Mouse (Mus musculus) CH12.LX (cell line): ENCODE measurements around the gene Vmn1r85. TPM values are rescaled to one million over a fixed set of nuclear protein-coding genes. Genes with fewer than 3 reads are reported as not detected.

Experiments used
- DNase-seq: peaks from one replicate; pipeline ENCODE4 v3.0.0-alpha.2; 2013; ENCODE audit errors: extremely low read depth
- H3K27ac ChIP-seq: 2 replicates; pipeline ENCODE4 v1.5.1; 2012; ENCODE audit warnings: low read depth, mild to moderate bottlenecking, control low read depth, moderate library complexity; ENCODE audit not compliant: insufficient read depth
- H3K27me3 ChIP-seq: replicated peaks from 2 replicates; pipeline ENCODE3; 2012; ENCODE audit warnings: inconsistent platforms
- H3K36me3 ChIP-seq, 2 experiments: replicated peaks in 1 of 2; 2 replicates each; pipeline versions ENCODE3 to v1.6.1; 2012; ENCODE audit warnings: inconsistent platforms in 1 of 2, low read length in 1 of 2, mild to moderate bottlenecking in 1 of 2, mixed read lengths in 1 of 2, moderate library complexity in 1 of 2; ENCODE audit not compliant: control insufficient read depth in 1 of 2, insufficient read depth in 1 of 2
- H3K4me1 ChIP-seq, 2 experiments: 2 replicates each; pipeline ENCODE4 v1.6.1; 2012; ENCODE audit warnings: inconsistent platforms in 1 of 2, moderate library complexity in 1 of 2; ENCODE audit not compliant: insufficient read depth in 2 of 2, control insufficient read depth in 1 of 2
- H3K4me2 ChIP-seq: 2 replicates; pipeline ENCODE4 v1.6.1; 2012; ENCODE audit warnings: low read depth, mild to moderate bottlenecking, control low read depth; ENCODE audit not compliant: poor library complexity, insufficient read depth, severe bottlenecking
- H3K4me3 ChIP-seq, 3 experiments: fragments of 150-350 bp in 1 of 3; sonication (generic) in 1 of 3; replicated peaks in 1 of 3; 2 replicates each; pipeline versions ENCODE3 to v1.5.1; 2011 to 2012; ENCODE audit warnings: low read depth in 2 of 3, low read length in 2 of 3, mild to moderate bottlenecking in 2 of 3, moderate library complexity in 2 of 3, control low read depth in 1 of 3, improper control_type of control experiment in 1 of 3, inconsistent platforms in 1 of 3, mixed read lengths in 1 of 3; ENCODE audit not compliant: poor library complexity in 1 of 3
- H3K79me2 ChIP-seq: replicated peaks from 2 replicates; pipeline ENCODE4 v1.6.1; 2012; ENCODE audit warnings: mild to moderate bottlenecking, moderate library complexity; ENCODE audit not compliant: control insufficient read depth, poor library complexity, insufficient read depth, severe bottlenecking; ENCODE audit errors: extremely low read depth
- H3K9ac ChIP-seq: 2 replicates; pipeline ENCODE4 v1.6.1; 2012; ENCODE audit warnings: low read depth, mild to moderate bottlenecking, control low read depth, moderate library complexity; ENCODE audit not compliant: insufficient read depth
- H3K9me3 ChIP-seq: replicated peaks from 2 replicates; pipeline ENCODE3; 2012; ENCODE audit warnings: low read length, inconsistent platforms, mixed read lengths
- CHD2 ChIP-seq: IDR thresholded peaks from 2 replicates; pipeline ENCODE4 v1.6.1; 2011; ENCODE audit warnings: low read length, improper control_type of control experiment
- E2F4 ChIP-seq: IDR thresholded peaks from 2 replicates; pipeline ENCODE4 v1.6.1; 2011; ENCODE audit warnings: low read depth, low read length, improper control_type of control experiment; ENCODE audit not compliant: insufficient replicate concordance
- EP300 ChIP-seq: IDR thresholded peaks from 2 replicates; pipeline ENCODE4 v1.6.1; 2011; ENCODE audit warnings: low read length, improper control_type of control experiment
- ETS1 ChIP-seq: conservative IDR thresholded peaks from 2 replicates; pipeline ENCODE4 v1.6.1; 2012; ENCODE audit warnings: low read depth, mild to moderate bottlenecking, inconsistent platforms, low read length, improper control_type of control experiment, moderate library complexity
- HCFC1 ChIP-seq: IDR thresholded peaks from 2 replicates; pipeline ENCODE4 v1.6.1; 2012; ENCODE audit warnings: low read depth, mild to moderate bottlenecking, inconsistent platforms, low read length, improper control_type of control experiment
- IRF4 ChIP-seq: IDR thresholded peaks from 2 replicates; pipeline ENCODE4 v1.6.1; 2014; ENCODE audit warnings: low read depth, mild to moderate bottlenecking, inconsistent platforms, low read length, improper control_type of control experiment
- JUND ChIP-seq: conservative IDR thresholded peaks from 2 replicates; pipeline ENCODE4 v1.6.1; 2011; ENCODE audit warnings: low read depth, low read length, improper control_type of control experiment
- KAT2A ChIP-seq: IDR thresholded peaks from 2 replicates; pipeline ENCODE4 v1.6.1; 2012; ENCODE audit warnings: low read length, improper control_type of control experiment, inconsistent platforms; ENCODE audit not compliant: insufficient replicate concordance
- MAZ ChIP-seq: IDR thresholded peaks from 2 replicates; pipeline ENCODE4 v1.6.1; 2012; ENCODE audit warnings: low read depth, mild to moderate bottlenecking, inconsistent platforms, low read length, improper control_type of control experiment, moderate library complexity
- MEF2A ChIP-seq: IDR thresholded peaks from 2 replicates; pipeline ENCODE4 v1.6.1; 2014; ENCODE audit warnings: low read depth, mild to moderate bottlenecking, inconsistent platforms, low read length, improper control_type of control experiment, borderline replicate concordance
- MXI1 ChIP-seq: IDR thresholded peaks from 2 replicates; pipeline ENCODE4 v1.6.1; 2011; ENCODE audit warnings: mild to moderate bottlenecking, low read depth, low read length, improper control_type of control experiment
- MYC ChIP-seq: IDR thresholded peaks from 2 replicates; pipeline ENCODE4 v1.6.1; 2011; ENCODE audit warnings: low read depth, mild to moderate bottlenecking, improper control_type of control experiment, low read length
- NELFE ChIP-seq: IDR thresholded peaks from 2 replicates; pipeline ENCODE4 v1.6.1; 2011; ENCODE audit warnings: low read depth, low read length, improper control_type of control experiment
- PAX5 ChIP-seq: IDR thresholded peaks from 2 replicates; pipeline ENCODE4 v1.6.1; 2012; ENCODE audit warnings: low read length, inconsistent platforms, mixed read lengths
- POLR2AphosphoS2 ChIP-seq: IDR thresholded peaks from 2 replicates; pipeline ENCODE4 v1.6.1; 2011; ENCODE audit warnings: low read depth, low read length, improper control_type of control experiment
- SIN3A ChIP-seq: IDR thresholded peaks from 2 replicates; pipeline ENCODE4 v1.6.1; 2012; ENCODE audit warnings: low read length, improper control_type of control experiment, inconsistent platforms
- SMC3 ChIP-seq: IDR thresholded peaks from 2 replicates; pipeline ENCODE4 v1.6.1; 2011; ENCODE audit warnings: low read depth, low read length, improper control_type of control experiment
- TBP ChIP-seq: conservative IDR thresholded peaks from 2 replicates; pipeline ENCODE4 v1.6.1; 2011; ENCODE audit warnings: low read depth, low read length, improper control_type of control experiment
- TCF12 ChIP-seq: IDR thresholded peaks from 2 replicates; pipeline ENCODE4 v1.6.1; 2014; ENCODE audit warnings: low read depth, mild to moderate bottlenecking, inconsistent platforms, low read length, improper control_type of control experiment
- USF1 ChIP-seq: IDR thresholded peaks from 2 replicates; pipeline ENCODE4 v1.6.1; 2014; ENCODE audit warnings: low read depth, mild to moderate bottlenecking, inconsistent platforms, low read length, improper control_type of control experiment
- USF2 ChIP-seq: conservative IDR thresholded peaks from 2 replicates; pipeline ENCODE4 v1.6.1; 2011; ENCODE audit warnings: low read depth, low read length, improper control_type of control experiment
- ZMIZ1 ChIP-seq: IDR thresholded peaks from 2 replicates; pipeline ENCODE4 v1.6.1; 2012; ENCODE audit warnings: low read depth, mild to moderate bottlenecking, inconsistent platforms, low read length, improper control_type of control experiment
- dilution Hi-C: fragments of 300-500 bp; cut with MboI; formaldehyde crosslinking; loops from 2 replicates; pipeline ENCODE4 v1.14.3; 2020; ENCODE audit warnings: low sequenced_read_pairs; ENCODE audit not compliant: extremely low pct_unique_long_range_greater_than_20kb, extremely low pct_ligation_motif_present
- in situ Hi-C: fragments of 300-500 bp; cut with MboI; formaldehyde crosslinking; loops from 3 replicates; pipeline ENCODE4 v1.14.3; 2019; ENCODE audit warnings: low sequenced_read_pairs, low pct_ligation_motif_present, low pct_unique_long_range_greater_than_20kb, mixed read lengths
- polyA plus RNA-seq: library from polyadenylated mRNA; unstranded; fragments of >175 nt; gene quantifications from 2 replicates; pipeline ENCODE4 v1.2.1, GENCODE M21; 2012; ENCODE audit warnings: low read depth; ENCODE audit not compliant: insufficient read length
- total RNA-seq, 2 experiments: library from RNA; depleted of rRNA; stranded (reverse); fragments of 300-350 nt in 1 of 2; fragments of >200 nt in 1 of 2; gene quantifications; 2 replicates each; pipeline ENCODE4 v1.2.3; 2012 to 2014

Vmn1r85 gene
- total and polyA plus RNA-seq, 3 experiments = not detected

GRCm38 (mm10) chr7:13054287-13055010, 40.5 kb downstream of the Vmn1r85 start, which contains the start of gene Mzf1 (continued):
- peak; percentile 89 for TF ChIP-seq HCFC1
- TF ChIP-seq MEF2A = no peak
- TF ChIP-seq JUND = no peak
- TF ChIP-seq EP300 = no peak
- peak; percentile 90; the same call in 1 of the 2 replicates for TF ChIP-seq SIN3A
- no peak for TF ChIP-seq POLR2AphosphoS2
- TF ChIP-seq NELFE = peak; percentile 44; the same call in 1 of the 2 replicates
- TF ChIP-seq MYC = peak; percentile 44; the same call in 1 of the 2 replicates
- TF ChIP-seq MXI1 = peak; percentile 92
- peak; percentile 96 for TF ChIP-seq CHD2
- TF ChIP-seq PAX5 = no peak

DNA sequence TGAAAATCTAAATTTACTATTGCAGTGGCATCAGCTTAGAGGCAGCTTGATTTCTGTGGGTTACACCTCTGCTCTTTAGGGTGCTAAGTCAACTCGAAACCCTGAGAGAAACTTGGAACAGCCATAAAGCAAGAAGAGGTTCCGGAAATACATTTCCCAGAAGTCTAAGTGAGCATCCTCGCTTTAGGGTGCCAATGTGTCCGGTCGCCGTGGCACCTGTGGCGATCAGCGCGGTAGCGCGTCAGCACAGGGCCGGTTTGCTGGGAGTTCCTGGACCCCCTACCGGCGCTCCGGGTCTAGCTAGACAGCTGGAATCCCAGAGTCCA, 41.0 kb downstream of the Vmn1r85 start:
- H3K36me3 ChIP-seq = no peaks in the 10 kb centered on the region
- TF ChIP-seq POLR2AphosphoS2 = no peak
- no peak for TF ChIP-seq EP300
- TF ChIP-seq, all 38 proteins: peak for 0
- dilution Hi-C loops = no loop called here
- Histone ChIP-seq H3K4me3 (peak overlapping the region; percentile 65 to 68 (median 66)), H3K27me3 (peaks cover 26% of the 10 kb centered on the region), H3K9me3 (no peaks in the 10 kb centered on the region), H3K4me2 (0 out of 2 replicates have a peak overlapping the region, but pooled peaks have one; percentile 2), H3K79me2 (no peaks in the 10 kb centered on the region), H3K9ac (no peak overlapping the region), H3K27ac (no peak overlapping the region), H3K4me1 (peaks cover 0 to 10% of the 10 kb centered on the region in 2 experiments; a peak in 1 of 4 replicates)
- no peak for DNase-seq
- in situ Hi-C loops = loop anchor here (25.0 kb wide), 2 partner anchors 233 to 1258 kb away; partner anchors contain the start of genes Lig1 and Zswim9

DNA sequence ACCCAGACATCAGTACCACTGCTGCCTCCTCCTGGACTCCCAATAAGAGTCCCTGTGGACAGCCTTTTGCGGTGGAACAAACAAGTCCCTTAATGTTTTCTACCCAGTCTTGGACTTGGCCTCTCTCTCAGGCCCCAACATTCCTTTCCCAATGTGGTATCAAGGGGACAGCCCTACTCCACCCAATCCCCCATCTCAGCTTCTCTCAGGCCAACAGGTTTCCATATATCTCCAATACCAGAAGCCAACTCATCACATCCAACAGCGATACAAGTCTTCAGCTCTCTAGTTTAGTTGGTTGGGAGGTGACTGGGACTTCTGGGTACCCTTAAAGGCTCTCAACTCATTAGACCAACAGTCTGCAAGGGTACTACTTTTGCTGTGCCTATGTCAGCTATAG, 41.5 kb downstream of the Vmn1r85 start:
- Histone ChIP-seq H3K9me3 (no peaks in the 10 kb centered on the region), H3K4me1 (peaks cover 0 to 10% of the 10 kb centered on the region in 2 experiments; a peak in 1 of 4 replicates), H3K36me3 (no peaks in the 10 kb centered on the region), H3K9ac (no peak overlapping the region), H3K27me3 (peaks cover 26% of the 10 kb centered on the region), H3K79me2 (no peaks in the 10 kb centered on the region), H3K27ac (no peak overlapping the region), H3K4me3 (no peak overlapping the region), H3K4me2 (no peak overlapping the region)
- DNase-seq = no peak
- in situ Hi-C loops = loop anchor here (25.0 kb wide), 2 partner anchors 234 to 1259 kb away; partner anchors contain the start of genes Lig1 and Zswim9
- dilution Hi-C loops = no loop called here
- TF ChIP-seq ETS1 (no peak), MXI1 (no peak), SIN3A (no peak), TCF12 (no peak), MEF2A (no peak), ZMIZ1 (no peak), MAZ (no peak), USF1 (no peak), TBP (no peak), HCFC1 (no peak), SMC3 (no peak), E2F4 (no peak), EP300 (no peak), KAT2A (no peak), USF2 (no peak), IRF4 (no peak), MYC (no peak)
